Mouse (Mus musculus) CH12.LX (cell line): ENCODE data around the gene Pfkfb3.

Experiments used
- BHLHE40 ChIP-seq: IDR thresholded peaks from 2 replicates; pipeline ENCODE4 v1.6.1; 2011; ENCODE audit warnings: mild to moderate bottlenecking, low read depth, low read length, improper control_type of control experiment
- CTCF ChIP-seq, 2 experiments: IDR thresholded peaks in 1 of 2; conservative IDR thresholded peaks in 1 of 2; 2 replicates each; pipeline ENCODE4 v1.5.1; 2011 to 2012; ENCODE audit warnings: low read depth in 2 of 2, low read length in 2 of 2, improper control_type of control experiment in 1 of 2, inconsistent platforms in 1 of 2, mild to moderate bottlenecking in 1 of 2, moderate library complexity in 1 of 2
- POLR2A ChIP-seq: IDR thresholded peaks from 2 replicates; pipeline ENCODE4 v1.6.1; 2011; ENCODE audit warnings: low read depth, mild to moderate bottlenecking, improper control_type of control experiment, low read length
- RCOR1 ChIP-seq: conservative IDR thresholded peaks from 2 replicates; pipeline ENCODE4 v1.6.1; 2012; ENCODE audit warnings: low read depth, mild to moderate bottlenecking, inconsistent platforms, low read length, improper control_type of control experiment
- USF1 ChIP-seq: IDR thresholded peaks from 2 replicates; pipeline ENCODE4 v1.6.1; 2014; ENCODE audit warnings: low read depth, mild to moderate bottlenecking, inconsistent platforms, low read length, improper control_type of control experiment
- ZC3H11A ChIP-seq: IDR thresholded peaks from 2 replicates; pipeline ENCODE4 v1.6.1; 2012; ENCODE audit warnings: low read depth, mild to moderate bottlenecking, inconsistent platforms, low read length, improper control_type of control experiment
- ZNF384 ChIP-seq: IDR thresholded peaks from 2 replicates; pipeline ENCODE4 v1.6.1; 2012; ENCODE audit warnings: low read depth, low read length, improper control_type of control experiment, inconsistent platforms

- TF ChIP-seq RCOR1 (no peak), CTCF (conservative IDR thresholded peaks at IDR 0.05 in 1 of 2, IDR thresholded peaks at IDR 0.05 in 1 of 2; ENCODE audit: low read depth in 2 of 2, low read length in 2 of 2) (no peak), ZC3H11A (no peak), USF1 (no peak), POLR2A (no peak), BHLHE40 (no peak), ZNF384 (no peak)
These were observed 5.4 kb downstream of the Pfkfb3 start for GRCm38 (mm10) chr2:11548508-11548907.
